Mouse (Mus musculus) spleen, postnatal 4 days (tissue): ENCODE measurements around the gene Vopp1.

ENCODE experiments used
- DNase-seq, 2 experiments: peaks; one replicate each; pipeline ENCODE4 v3.0.0; 2022; ENCODE audit warnings: low spot score in 2 of 2

Vopp1 gene

DNA sequence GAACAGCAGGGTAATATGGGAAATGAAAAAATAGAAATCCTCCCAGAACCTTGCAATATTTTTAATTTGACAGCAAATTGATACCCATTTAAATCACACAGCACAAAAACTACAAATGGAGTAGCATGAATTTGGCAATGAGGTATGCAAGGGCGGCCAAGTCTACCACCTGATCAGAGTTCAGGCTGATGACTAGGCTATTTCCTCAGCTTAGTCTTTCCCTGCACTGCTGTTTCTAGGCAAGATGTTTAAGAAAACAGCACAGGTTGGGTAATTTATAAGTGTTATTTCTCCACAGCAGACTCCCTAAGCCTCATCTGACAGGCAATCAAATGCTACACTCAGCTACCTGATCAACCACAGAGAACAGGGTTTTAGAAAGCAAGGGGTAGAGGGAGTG is 40.7 kb downstream of the Vopp1 start:
- DNase-seq = no peak

DNA sequence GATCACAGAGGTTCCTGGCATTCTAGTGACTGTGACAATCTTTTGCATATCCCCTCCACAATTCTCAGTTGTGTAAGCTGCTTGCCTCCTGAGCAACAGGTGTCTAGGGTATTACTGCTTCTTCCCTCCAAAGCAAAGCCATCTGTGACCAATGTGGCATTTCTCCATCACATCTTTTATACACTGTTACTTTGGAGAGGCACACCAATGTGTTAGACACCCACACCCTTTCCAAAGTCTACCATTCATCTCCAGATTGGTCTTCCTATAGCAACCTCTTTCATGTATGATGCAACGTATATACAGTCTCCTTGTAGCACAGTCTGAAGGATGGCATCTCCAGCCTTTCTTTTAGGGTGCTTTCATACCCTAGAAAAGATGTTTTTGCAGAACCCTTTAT is 42.3 kb downstream of the Vopp1 start:
- no peak for DNase-seq

DNA sequence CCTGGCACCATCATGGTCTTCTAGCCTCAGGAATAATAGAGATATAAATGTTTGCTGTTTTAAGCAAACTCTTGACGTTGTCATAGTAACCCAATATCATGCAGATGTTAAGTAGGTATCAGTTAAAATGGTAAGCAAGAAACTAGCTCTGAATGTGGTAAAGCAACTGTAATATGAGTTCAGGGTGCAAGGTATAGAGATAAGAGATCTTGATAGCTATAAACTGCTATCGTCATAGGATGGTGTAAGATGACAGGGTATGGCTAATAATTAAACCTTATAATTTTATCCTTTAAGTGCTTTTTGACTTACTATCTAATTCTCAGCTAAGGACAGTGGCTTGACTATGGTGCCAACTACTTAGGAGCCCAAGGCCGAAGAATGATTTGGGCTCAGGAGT is 44.6 kb downstream of the Vopp1 start:
- no peak for DNase-seq

DNA sequence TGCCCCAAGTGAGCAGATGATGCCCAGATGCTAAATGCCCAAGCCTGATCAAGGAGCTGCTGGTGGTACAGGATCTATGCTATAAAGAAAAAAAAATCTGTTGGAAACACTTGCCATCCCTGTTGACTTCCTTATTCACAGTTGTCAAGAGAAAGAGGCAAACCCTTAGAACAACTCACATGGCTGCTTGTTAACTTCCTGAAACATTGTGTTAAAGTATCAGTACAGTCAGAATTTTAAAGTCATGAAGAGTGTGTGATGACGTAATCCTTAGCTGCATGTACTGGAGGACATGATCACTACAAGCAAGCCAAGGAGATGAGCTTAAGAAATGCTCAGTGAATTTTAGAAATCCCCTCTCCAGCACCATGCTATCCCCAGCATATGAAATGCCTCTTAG is 51.2 kb downstream of the Vopp1 start:
- DNase-seq = no peak

DNA sequence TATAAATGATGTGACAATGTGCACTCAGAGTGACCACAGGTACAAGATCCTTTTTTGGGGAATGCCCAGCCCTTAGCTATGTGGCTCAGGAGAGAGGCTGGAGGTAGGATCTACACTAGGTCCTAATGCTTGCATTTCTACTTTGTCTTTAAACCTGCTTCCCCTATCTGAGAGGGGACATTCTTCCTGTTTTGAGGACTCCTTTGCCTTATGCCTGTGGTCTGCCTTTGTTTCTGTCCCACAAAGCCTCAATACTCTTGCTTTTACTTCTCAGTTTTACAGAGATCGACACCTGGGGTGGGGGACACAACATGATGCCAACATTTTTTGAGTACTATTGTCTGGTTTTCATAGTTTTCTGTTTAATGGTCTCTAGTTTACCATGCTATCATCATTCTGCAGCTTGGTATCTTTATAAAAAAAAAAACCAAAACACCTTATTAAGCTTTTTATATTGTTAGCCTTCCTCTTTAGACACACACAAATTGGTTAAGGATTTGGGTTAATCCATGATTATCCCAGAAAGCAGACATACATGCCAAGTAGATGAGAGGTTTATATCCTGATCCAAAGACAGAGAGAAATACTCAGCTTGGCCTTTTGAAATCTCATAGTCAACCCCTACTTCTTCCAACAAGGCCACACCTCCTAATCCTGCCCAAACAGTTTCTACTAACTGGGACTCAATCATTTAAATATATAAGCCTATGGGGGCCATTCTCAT is 54.3 kb downstream of the Vopp1 start:
- DNase-seq = no peak

DNA sequence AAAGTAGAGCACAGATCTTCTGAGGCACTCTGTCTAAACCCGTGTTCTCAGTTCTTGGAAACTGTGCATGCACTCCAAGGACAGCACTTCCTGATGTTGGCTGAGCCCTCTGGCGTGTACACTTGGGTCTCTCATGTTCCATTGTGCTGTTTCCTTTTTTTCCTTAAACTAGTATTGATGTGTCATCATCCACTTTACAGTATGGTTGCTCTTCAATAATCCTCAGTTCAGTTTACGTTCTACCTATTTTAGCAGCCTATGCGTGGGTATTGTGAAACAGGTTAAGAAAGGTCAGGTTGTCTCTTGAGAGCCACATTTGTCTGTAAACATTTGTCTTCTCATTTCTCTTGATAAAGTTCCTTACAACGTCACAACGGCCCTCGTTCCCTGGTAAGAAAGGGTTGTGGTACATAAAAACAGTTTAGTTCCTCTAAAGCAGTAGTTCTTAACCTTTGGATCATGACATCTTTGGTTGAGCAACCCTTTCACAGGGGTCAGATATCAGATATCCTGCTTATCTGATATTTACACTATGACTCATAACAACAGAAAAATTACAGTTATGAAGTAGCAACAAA is 55.9 kb downstream of the Vopp1 start:
- DNase-seq = no peak

DNA sequence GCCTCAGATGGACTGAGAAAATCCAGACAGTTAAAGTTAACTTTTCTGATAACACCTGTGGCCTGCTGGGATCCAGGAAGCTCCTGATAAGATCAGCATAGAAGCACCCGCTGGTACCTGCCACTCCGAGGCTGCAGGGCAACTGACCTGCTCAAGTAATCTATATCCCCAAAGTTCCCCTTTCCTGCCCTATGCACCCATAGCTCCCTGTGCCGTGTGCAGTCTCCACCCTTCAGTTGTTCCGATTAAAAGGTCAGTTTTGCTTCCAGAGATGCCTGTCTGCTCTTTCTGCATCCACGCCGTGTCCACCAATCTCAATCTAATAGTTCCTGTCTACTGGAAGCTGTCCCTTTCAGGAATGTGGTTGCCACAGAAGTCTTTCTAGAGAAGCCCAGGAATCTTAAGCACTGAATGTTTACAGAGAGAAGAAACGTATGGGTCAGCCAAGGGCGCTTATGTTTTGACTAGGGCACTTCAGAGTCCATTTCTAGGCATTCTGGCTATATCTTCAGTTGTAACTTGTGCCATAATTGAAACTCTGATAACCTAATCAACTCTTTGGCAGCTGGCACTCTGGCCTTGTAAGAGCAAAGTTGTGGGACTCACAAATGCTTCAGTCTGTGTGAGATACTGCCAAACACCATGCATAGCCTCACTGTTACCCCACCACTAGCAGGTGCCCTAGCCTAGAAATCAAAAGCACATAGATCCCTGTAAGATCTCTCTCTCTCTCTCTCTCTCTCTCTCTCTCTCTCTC is 57.7 kb downstream of the Vopp1 start:
- peak; percentile 53 to 70 for DNase-seq

DNA sequence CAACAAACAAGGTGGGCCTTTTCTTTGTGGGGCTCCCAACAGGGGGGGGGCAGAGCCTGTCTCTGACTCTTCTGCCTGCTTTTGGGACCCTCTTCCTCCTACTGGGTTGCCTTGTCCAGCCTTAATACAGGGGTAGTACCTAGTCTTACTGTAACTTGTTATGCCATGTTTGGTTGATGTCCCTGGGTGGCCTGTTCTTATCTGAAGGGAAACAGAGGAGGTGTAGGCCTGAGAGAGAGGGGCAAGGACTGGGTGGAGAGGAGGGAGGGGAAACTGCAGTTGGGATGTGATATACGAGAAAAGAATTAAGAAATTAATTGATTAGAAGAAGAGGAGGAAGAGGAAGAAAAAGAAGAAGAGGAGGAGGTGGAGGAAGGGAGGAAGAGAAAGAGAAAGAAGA is 58.7 kb downstream of the Vopp1 start:
- peak; percentile 68 to 71 for DNase-seq

DNA sequence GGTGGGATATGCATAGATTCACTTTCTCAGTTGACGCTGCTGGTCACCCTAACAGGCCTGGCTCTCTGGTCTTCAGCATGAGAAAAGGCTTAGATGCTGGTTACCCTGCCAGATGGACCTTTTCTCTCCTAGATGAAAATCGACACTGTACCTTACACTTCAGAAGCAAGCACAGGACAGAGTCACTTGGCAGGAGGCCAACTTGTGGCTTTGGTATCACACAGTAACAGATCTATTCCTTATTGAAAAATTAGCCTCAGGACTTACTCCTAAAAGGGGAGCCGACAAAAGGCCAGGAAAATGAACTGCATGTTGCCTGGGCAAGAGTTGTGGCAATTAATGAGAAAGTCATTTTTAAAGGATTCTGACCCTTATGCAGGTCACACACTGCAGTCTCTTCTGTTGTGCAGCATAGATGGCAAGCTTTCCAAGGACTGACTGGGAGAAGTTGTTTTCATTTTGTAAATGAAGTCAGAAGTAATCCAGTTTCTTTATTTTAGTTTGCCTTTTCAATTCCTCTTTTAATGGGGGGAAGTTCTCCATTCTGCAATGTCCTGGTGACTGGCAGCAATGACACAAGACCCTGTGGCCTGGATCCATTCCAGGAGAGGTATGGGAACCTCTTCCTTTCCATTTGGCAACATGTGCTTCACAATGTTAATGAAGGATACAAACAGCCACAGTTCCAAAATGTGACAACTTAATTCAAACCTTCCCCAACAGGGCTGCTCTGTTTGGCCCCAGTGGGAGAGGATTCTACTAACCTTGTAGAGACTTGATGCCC is 59.7 kb downstream of the Vopp1 start:
- peak; percentile 71 to 82 for DNase-seq

DNA sequence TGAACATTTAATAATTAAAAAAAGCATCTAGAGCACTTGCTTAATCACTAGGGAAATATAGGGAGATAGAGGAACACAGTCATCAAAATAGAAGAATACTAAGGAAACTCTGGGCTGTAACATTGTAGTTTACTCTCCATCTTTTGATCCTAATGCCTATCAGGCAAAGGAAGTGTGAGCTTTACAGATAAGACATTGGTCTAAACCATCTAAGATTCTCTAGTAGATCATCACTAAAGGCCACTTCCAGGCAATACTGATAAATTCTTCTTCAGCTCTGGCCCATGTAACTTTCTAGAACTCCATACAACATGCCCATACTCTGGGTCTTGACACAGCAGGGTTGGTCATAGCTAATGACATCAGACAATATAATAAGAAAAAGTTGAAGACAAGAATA is 61.9 kb downstream of the Vopp1 start:
- DNase-seq = no peak

DNA sequence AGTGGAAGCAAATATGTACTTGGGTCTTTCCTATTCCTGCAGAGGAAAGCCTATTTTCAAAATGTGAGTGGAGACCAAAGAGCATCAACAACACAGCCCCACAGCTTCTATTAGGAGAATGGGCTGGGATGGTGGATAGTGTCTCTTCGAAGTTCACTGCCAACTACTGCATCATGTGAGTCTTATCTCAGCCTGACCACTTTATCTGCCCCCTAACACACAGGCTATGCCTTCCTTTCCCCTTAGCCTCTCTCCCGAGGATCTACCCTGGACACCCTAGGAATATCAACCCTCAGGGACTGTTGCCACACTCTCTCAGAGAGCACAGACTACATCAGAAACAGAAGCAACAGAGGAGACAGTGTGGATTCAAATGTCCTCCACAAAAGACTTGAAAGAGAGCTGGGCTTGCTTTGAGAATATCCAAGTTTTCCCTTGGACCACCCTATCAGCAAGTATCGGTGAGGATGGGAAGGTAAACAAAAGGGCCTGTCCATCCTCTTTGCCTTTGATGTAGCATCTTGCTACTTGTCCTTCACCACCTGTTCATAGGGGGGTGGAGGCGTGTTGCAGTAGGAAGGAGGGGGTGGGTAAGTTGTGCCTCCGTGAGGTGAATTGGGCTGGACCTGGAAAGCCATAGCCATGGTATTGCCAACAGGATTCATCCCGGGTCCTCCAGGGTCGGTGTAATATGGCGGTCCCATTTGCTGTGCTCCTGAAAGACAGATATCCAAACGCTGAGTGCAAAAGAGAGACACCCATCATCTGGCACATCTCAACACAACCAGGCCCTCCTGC is 70.8 kb downstream of the Vopp1 start:
- DNase-seq = peak in 1 of 2 experiments; percentile 49

DNA sequence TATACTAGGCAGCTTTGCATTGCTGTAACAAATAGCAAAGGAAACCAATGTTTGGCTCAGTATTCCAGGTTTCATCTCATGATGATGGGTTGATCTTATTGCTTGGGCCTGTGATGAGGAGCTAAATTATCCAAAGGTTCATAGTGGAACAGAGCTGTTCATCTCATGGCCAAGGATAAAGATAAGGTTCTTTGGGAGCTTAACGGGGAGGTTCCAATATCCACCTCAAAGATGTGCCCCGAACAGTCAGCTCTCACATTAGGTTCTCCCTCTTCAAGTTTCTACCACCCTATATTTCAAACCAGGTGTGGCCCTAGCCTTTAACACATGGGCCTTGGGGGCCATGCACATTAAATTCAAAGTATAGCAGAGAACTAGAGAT is 79.2 kb downstream of the Vopp1 start:
- DNase-seq = no peak

DNA sequence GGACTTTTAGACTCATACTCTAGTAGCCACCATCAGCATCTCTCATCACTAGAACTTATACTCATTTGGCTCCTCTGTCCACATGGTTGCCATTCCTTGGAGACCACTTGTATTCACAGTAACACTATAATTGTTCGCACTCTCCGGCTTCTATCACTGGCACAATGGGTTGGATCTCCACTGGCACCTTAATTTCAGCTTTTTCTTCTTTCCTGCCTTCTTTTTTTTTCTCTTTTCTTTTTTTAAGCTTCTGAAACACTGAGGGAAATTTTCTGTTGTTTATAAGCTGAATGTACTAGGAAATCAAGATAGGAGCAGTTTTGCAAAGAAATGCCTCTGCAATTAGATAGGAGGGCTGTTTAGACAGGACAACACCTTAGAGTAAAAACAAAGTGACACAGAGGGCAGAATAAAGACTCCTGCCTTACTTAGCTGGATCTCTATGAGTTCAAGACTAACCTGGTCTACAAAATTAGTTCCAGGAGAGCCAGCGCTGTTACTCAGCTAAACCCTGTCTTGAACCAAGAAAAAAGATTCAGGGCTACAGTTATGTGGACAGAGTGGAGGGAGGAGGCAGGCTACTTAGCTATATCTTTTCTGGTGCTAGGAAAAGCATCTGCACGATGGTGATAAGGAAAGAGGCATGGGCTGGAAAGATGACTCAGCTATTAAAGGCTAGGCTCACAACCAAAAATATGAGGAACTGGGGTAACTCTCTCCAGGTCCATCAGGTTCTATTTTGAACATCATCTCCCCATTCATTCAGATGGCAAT is 79.8 kb downstream of the Vopp1 start:
- DNase-seq = peak in 1 of 2 experiments; percentile 56

DNA sequence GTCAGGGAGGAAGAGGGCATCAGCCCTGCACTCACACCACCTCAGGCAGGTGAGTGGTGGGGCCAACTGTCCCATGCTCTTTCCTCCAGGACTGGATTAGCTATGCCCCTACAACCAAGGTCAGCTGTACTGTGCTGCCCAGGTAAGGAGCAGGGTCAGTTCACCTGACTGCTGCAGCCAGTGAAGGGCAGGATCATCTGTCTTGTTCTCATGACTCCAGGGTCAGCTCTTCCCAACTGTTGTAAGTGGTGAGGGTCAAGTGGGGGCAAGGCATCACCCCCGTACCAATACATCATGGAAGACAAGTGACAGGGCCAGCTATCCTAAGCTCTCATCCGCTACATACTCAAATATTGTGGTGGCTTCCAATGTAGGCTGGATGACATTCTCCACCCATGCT is 80.8 kb downstream of the Vopp1 start:
- no peak for DNase-seq

DNA sequence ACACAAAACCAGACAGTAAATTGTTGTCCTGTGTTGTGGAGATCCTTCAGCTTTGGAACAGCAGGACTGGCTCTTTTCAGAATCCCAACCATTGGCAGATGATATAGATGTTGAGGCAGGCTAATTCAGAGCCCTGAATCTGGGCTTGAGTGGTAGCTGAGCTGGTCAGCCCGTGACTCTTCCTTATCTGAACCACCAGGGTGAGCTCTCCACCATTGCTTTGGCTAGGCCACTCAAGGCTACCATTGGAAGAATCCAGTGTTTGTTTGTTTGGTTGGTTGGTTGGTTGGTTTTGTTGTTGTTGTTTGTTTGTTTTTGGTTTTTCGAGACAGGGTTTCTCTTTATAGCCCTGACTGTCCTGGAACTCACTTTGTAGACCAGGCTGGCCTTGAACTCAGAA is 81.6 kb downstream of the Vopp1 start:
- DNase-seq = peak; percentile 59 to 68

DNA sequence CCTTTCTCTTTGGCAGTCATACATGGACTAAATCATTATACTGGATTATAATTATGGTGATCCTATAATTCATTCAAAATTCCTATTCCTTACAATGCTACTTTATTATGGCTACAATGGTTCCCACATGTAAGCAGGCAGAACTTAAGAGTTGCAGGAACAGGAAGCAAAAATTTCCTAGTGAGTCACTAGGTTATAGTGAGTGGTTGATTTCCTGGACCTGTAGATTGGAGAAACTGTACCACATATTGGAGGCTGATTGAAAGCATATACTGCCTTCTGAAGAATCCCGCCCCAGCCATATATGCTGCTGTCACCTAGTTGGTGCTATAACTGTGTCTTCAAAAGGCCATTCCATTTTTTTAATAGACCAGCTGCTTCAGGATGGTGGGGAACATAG is 82.2 kb downstream of the Vopp1 start:
- no peak for DNase-seq

DNA sequence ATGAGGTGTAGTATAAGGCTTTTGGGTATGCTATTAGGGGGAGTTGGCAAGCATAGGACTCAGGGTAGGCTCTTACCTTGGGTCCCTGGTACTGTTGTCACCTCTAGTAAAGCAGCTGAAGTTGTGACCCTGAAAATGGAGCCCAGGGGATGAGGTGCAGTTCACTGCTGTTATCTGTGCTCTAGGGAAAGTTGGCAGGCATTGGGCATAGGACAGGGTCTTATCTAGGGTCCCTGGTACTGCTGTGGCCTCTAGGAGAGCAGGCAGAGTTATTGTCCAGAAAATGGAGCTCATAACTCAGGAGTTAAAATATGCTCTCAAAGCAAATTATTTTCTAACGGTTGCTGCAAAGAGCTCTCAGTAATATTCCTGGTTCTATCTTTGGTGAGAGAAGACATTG is 103.6 kb downstream of the Vopp1 start:
- no peak for DNase-seq

DNA sequence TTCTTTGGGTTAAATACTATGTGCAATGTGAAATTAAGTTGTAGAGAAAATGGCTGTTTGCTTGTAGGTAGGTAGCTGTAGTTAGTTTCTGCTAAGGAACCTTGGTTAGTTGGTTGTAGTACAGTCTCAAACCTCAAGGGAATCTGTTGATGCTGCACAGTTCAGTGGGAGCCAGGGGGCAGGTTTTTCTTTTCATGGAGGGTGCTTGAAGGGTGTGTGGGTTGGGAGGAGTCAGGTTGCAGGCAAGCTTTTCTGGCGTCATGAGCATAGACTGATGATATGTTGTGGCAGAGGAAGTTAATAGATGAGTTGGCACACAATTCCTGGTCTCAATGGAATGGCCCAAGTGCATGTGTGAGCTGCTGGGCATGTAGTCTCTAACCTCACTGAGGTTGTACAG is 113.2 kb downstream of the Vopp1 start:
- DNase-seq = no peak

DNA sequence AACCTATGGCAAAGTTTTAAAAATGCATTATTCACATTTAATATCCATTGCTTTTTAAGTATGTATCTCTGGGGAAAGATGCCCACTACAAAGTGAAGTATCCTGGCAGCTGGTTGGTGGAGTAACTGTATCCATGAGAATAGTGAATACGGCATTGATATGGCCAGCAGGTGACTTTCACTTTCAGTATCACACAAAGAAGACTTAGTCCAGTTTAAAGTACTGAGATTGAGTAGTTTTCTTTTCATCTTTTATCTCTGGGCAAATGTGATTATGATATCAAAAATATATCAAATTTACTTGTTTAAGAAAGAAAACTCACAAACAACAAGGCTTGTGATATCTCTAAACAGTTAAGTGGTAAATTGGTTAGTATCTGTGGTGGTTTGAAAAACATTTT is 118.2 kb downstream of the Vopp1 start:
- no peak for DNase-seq

DNA sequence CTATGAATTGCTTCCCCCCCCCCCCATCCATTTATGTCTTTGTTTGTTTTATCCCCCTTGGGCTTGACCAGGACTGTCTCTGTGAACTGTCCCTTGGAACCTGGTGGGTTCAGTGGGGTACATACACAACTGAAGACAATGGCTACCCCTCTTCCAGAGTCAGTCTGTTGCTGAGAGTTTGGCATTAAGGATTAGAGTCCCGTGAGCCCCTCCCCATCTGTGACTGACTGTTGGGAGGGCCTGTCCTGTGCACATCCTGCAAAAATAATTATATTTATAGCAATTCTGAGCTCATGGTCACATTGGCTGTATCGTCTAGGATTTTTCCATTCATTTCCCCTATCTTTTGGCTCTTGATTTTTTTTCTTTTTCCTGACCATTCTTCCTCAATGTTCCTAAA is 121.3 kb downstream of the Vopp1 start:
- DNase-seq = no peak
